Mouse (Mus musculus) adrenal gland, adult 8-10 months (tissue): ENCODE measurements around the gene Slc13a5. TPM values are rescaled to one million over a fixed set of nuclear protein-coding genes. Genes with fewer than 3 reads are reported as not detected.
A peak's percentile ranks its signal among the peaks of the same experiment; 100 is the strongest.

Experiments used
- DNase-seq: peaks from one replicate; pipeline ENCODE4 v3.0.0; 2022
- total RNA-seq, 4 experiments: library from RNA; stranded (reverse); gene quantifications; 2 replicates each; pipeline ENCODE4 v1.2.4; 2022

The Slc13a5 gene
- total RNA-seq, 4 experiments from 2014 or later = 0.18 to 0.35 (median 0.35) TPM; not detected in 1

DNA sequence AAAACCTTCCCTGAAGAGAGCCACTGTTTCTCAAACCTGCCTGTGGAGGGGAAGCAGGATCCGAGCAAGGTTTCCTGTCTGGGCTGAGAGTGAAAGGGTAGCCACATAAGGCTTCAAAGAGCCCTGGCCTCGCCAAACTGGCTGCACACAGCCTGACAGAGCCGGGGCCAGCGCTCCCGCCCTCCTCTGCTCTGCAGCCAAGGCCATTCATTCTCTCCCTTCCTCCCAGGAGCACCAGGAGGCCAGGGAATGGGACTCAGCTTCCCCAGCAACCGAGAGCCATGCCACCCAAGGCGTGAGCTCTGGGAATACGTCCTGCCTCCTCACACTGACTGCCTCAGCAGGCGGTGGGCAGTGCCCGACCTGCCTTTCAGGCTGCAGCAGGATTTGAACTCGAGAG lies 1.5 kb downstream of the Slc13a5 start:
- DNase-seq = peak; percentile 6

GRCm38 (mm10) chr11:72256441-72256840 lies 10.6 kb downstream of the Slc13a5 start:
- DNase-seq = no peak

DNA sequence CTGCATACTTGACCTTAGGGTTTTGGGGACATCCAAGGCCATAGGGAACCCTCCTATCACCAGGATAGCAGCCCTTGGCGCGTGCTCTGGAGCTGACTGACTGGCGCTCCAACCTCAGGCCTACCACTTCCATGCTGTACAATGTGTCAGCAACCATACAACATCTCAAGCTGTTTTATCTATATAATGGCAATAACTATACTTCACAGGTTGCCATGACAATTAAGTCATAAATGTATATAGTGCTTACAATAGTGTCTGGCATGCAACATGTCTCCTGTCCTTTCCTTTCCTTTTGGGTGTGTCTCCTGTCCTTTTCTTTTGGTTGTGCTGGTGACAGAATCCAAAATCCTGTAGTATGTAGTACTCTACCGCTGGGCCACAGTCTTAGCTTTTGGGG lies 11.4 kb downstream of the Slc13a5 start:
- DNase-seq = no peak

DNA sequence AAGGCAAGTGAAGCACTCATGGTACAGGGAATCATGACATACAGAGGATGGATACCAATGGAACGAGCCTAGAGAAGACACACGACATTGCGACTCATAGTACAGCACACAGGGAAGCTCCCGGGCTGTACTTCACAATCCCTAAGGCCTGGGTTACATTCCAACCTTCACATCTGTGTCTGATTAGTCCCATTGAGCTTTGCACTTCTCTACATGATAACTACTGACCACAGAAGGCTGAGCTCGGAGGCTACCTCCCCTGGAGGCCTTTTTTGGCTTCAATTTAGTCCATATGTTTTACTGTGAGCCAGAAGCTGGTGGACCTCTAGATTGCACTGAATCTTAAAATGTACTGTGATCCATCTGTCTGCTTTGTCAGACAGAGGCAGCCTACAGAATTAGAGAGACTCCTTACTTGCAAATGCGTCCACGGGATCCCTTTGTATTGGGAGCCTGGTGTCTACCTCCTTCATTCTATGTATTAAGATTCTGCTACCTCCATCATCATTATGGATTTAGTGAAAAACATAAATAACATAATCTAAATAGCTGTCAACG lies 21.7 kb downstream of the Slc13a5 start:
- no peak for DNase-seq

GRCm38 (mm10) chr11:72240062-72240860 lies 26.8 kb downstream of the Slc13a5 start:
- DNase-seq = no peak

DNA sequence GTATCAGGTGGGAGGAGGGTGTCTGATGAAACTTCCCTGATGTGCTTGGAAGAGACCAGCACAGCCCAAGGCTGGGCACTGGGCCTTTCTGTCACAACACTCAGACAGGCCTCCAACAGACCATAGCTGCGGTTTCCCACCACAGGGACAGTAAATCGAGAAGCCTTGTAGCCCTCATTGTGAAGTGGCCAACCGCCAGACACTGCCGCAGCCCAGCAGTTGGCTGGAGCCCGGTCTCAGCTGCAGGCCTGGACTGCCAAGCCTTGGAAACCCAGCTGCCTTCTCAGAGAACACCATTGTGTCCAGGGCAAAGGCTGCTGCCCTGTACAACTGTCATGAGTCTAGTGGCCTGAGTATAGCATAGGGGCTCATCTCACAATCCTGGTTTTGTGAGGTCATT lies 33.0 kb downstream of the Slc13a5 start:
- DNase-seq = no peak

DNA sequence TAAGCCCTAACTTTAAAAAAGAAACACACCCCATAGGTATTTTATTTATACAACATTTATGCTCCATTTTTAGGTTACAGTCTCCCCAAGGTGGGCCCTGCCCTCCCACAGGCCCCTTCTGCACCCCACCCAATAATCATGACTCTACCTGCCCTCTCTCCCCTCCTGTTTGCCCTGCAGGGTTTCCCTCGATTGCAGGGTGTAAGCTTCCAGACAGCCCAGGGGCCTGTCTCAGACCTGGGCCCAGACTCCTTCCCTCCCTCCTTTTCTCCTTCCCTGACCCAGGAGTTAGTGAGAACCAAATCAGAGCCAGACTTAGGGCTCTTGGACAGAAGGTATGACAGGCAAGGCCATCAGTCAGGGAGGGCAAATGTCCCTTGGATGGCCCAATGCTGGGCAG lies 34.0 kb downstream of the Slc13a5 start:
- DNase-seq = no peak

GRCm38 (mm10) chr11:72232068-72232467 lies 35.0 kb downstream of the Slc13a5 start:
- DNase-seq = no peak

- no peak for DNase-seq
Measured at GRCm38 (mm10) chr11:72228513-72228912, 38.5 kb downstream of the Slc13a5 start.

GRCm38 (mm10) chr11:72226901-72227300 lies 40.1 kb downstream of the Slc13a5 start:
- no peak for DNase-seq

- no peak for DNase-seq
Measured at GRCm38 (mm10) chr11:72226020-72226791, 40.8 kb downstream of the Slc13a5 start.

DNA sequence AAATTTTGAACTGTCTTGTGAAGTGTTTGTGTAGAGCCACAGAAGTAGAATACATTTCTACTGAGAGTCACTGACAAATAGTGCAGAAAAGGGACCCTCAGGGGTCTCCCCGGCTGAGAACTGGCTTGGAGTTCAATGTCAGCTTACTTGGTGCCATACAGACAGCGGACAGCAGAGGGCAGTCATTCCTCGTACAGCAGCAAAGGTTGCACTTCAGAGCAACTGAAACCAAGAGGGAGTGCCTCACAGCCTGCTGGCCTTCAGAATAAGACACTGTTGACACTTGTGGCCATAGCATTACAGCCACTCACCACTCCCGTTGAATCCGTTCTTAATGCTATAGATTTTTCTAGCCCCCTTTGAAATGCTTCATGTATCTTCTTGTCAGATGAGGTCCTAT lies 42.2 kb downstream of the Slc13a5 start:
- DNase-seq = peak; percentile 42

- DNase-seq = no peak
Measured at GRCm38 (mm10) chr11:72223414-72223813, 43.6 kb downstream of the Slc13a5 start.

DNA sequence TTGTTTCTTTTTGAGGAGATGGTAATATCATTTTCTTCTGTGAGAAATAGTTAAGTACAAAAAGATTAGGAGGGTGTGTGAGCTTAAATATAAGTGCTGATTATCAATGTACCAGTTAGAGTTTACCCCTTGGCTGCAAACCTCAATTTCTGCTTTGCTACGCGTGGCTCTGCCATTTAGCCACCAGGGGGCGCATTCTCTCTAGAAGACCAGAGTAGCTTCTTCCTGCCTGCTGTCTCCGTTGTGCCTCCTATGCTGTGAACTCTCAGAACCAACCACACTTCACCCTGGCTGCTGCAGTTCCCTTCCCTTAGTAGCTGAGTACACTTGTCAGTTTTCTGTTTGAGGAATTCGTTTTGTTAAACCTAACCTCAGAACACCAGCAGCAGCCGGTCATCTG lies 45.7 kb downstream of the Slc13a5 start:
- no peak for DNase-seq

DNA sequence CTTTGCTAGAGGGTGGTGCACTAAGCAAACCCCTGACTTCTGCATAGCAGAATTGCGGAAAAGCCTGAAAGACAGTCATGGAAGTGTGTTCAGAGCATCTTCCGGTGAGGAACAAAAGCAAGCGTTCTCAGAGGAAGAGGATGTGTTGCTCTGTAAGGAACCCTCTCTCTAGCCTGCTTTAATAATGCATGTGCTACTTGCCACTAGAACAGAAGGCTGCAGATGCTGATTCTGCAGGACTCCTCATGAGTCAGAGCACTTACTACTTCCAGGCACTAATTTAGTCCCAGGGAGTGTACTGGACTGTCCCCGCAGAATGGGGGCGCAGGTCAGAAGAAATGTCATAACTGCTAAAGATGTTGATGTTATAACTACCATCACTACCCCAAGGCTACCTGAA lies 49.9 kb downstream of the Slc13a5 start:
- DNase-seq = no peak

DNA sequence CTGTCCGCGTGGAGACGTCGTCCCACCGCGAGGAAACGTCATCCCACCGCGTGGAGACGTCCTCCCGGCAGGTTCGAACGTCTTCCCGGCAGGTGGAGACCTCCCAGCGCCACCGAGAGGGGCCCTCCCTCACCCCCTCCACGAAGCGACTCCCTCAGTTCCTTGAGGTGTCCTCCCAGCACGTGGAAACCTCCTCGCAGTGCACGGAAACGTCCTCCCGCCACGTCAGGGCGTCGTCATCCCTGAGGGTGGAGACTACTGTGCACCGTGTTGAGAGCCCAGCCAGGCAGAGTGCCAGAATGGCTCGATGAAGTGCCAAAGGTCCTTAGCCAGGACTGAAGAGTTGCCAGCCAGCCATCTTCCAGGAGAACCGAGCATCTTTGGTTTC lies 51.6 kb downstream of the Slc13a5 start, which contains the start of gene Med31:
TSS of gene Med31 (minus strand) at position 183 of the 388 bp plus-strand sequence.
- peak; percentile 84 for DNase-seq

DNA sequence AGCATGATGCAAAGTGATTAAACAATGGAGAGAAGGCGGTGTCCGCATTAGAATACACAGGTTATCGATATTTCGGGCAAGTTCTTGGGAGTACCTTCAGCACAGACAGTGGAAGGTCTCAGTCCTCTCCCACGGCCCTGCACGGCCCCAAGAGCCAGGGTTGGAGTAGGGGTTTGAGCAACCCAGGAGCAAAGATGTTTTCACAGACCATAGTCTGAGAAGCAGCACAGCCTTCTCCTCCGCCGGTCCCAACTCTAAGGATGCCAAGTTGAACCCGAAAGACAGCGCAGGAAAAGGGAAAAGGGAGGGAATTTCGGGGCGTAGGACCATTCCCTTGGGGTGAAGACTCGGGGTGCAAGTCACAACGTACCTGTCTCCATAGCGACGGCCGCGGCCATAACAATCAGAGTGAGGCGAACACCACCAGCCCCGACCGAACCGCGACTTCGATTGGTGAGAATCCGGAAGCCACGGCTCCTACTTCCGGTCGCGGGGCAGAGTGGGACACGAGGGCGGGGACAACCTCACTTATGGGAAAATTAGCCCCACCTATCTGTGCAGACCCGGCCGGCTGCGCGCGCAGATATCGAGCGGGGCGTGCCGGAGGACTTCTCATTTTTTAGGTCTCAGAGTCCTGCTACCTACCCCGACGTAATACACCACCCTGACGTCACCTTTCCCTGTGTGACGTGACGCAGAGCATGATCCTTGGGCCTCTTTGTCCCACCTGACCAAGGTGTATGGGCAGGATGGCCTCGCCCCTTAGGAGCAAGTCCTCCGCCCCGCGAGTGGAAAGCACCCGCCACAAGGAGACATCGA lies 52.2 kb downstream of the Slc13a5 start:
- peak; percentile 95 for DNase-seq

DNA sequence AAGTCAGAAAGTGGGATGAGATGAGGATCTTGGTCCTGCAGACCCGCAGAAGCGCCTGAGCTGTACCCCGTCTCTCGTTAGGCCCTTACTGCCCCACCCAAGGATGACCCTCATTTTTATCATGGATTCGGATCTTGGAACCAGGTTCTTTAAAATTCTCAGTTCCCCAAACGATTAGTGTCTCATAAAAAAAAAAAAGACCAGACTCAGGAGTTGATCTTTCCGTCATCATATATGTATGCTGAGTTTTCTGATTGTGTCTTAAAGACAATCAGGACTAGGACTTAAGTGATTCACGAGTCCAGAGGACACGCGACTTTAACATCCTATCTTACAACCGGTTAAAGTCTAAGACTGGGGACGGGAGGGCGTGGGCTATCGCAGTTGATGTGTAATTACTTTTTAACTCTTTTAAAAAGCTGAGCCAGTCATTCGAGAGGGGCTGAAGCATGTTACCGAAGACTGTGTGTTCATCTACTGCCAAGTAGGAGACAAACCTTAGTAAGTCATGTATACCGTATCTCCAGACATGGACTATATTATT lies 59.1 kb downstream of the Slc13a5 start:
- no peak for DNase-seq

DNA sequence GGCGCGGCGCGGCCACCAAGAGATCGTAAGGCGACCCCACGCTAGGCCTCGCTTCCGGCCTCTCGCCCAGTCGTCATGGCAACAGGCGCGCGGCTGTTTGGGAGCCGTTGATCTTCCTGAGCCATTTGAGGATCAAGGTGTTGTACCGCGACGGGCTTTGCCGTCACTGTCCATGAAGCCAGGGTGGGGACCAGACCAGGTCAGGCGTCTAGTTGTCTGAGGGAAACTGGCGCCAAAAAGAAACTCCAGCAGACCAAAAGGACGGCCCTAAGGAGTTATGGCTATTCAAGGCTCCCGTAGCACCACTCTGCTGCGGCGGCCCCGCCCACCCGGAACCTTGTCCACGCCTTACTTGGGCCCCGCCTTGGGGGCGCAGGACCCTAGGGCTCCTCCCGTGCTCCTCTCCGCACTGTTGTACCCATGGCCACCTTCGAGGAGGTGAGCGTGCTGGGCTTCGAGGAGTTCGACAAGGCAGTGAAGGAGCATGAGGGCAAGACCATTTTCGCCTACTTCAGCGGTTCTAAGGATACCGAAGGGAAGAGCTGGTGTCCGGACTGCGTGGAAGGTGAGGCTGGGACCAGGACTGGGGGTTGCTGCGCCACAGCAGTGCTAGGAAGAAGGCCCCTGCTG lies 59.7 kb downstream of the Slc13a5 start, which contains the start of the genes 4933427D14Rik and Txndc17:
TSS of gene 4933427D14Rik (minus strand) at position 256 of the 630 bp plus-strand sequence.
TSS of gene Txndc17 (plus strand) at position 344 of the 630 bp plus-strand sequence.
- peak; percentile 83 for DNase-seq

DNA sequence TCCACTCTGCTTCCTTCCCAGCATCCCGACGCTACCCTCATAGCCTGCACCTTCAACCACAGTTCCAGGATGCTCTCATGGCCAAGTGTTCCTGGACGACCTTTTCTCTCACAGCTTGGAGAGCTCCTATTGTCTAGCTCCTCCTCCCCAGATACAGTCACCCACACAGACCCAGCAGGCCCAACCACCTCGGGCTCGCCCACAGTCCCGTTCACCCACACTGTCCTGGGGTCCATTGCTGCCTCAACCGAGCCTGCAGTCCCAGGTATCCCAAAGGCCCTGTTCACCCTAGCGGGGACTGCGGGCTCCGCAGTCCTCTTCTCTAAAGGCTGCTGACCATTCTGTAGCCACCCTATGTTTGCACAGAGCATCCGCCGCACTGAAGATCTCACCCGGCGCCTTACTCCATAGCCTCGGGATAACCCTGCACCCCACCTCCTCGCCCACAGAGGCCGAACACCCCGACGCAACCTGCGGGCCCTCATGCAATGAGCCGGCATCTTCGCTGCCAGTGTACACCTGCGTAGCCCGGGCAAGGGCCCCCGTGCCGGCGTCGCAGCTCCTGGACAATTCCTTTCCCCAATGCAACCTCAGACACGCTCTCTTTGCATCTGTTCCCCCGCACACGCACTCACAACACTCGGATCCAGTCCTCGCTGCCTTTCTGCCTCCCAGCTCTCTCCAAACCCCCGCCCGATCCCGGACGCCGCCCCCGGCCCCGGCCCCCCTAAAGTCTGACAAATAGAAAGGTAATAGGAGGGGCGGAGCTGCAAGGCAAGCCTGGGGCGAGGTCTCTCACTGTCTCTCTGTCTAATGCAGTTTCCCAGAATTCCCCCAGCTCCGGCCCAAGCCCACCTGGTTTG lies 60.5 kb downstream of the Slc13a5 start, which contains the start of gene Gm43951:
TSS of gene Gm43951 (minus strand) at position 500 of the 863 bp plus-strand sequence.
- DNase-seq = no peak
